Mouse (Mus musculus) lung, embryonic 16.5 days (tissue): ENCODE measurements around the gene Krt4. TPM values are rescaled to one million over a fixed set of nuclear protein-coding genes. Genes with fewer than 3 reads are reported as not detected.

Source experiments
- microRNA-seq: library from miRNA; unstranded; fragments of <30 nt; microRNA quantifications from one replicate; pipeline ENCODE4, GENCODE M21; 2016
- polyA plus RNA-seq: library from polyadenylated mRNA; unstranded; fragments of >200 nt; fragmentation: Nextera tagmentation; extraction: Ambion mirVana; gene quantifications from 2 replicates; pipeline ENCODE4 v1.2.1, GENCODE M21; 2015

Krt4 gene
- polyA plus RNA-seq, 1 experiment from 2014 or later: 14.2 TPM

Small RNA genes lying within 50 kb of the gene (microRNA-seq; reads per million reads assigned to microRNA genes)
- gene Gm44356: not detected

Other genes starting within 250 kb of the Krt4 start
- not detected in 2 replicates for gene Krt6b, start 244.4 kb downstream of the Krt4 start, polyA plus RNA-seq
- gene Krt6a, start 230.4 kb downstream of the Krt4 start, polyA plus RNA-seq: 0.67 and 1.3 TPM in 2 replicates
- 4.4 and 9.4 TPM in 2 replicates for gene Krt5, start 211.8 kb downstream of the Krt4 start, polyA plus RNA-seq
- gene Krt71, start 181.6 kb downstream of the Krt4 start, polyA plus RNA-seq: not detected in 2 replicates
- gene Krt72, start 138.3 kb downstream of the Krt4 start, polyA plus RNA-seq: not detected in 2 replicates
- gene Krt73, start 122.4 kb downstream of the Krt4 start, polyA plus RNA-seq: not detected in 2 replicates
- gene Krt2, start 106.6 kb downstream of the Krt4 start, polyA plus RNA-seq: not detected in 2 replicates
- gene Krt1, start 73.9 kb downstream of the Krt4 start, polyA plus RNA-seq: 0.29 and 4.4 TPM in 2 replicates
- gene Krt77, start 55.0 kb downstream of the Krt4 start, polyA plus RNA-seq: 1.0 TPM in 1 of 2 replicates, not detected in the other
- not detected in 2 replicates for gene Krt76, start 31.8 kb downstream of the Krt4 start, polyA plus RNA-seq
- 0.80 and 1.2 TPM in 2 replicates for gene Krt79, start 15.6 kb upstream of the Krt4 start, polyA plus RNA-seq
- 0.10 and 0.21 TPM in 2 replicates for gene Krt78, start 29.6 kb upstream of the Krt4 start, polyA plus RNA-seq
- 402 and 445 TPM in 2 replicates for gene Krt8, start 79.7 kb upstream of the Krt4 start, polyA plus RNA-seq
- 263 and 293 TPM in 2 replicates for gene Krt18, start 103.4 kb upstream of the Krt4 start, polyA plus RNA-seq
- gene Eif4b, start 149.0 kb upstream of the Krt4 start, polyA plus RNA-seq: 122 and 123 TPM in 2 replicates
- gene Tns2, start 175.7 kb upstream of the Krt4 start, polyA plus RNA-seq: 68.5 and 72.8 TPM in 2 replicates
- gene Spryd3, start 211.5 kb upstream of the Krt4 start, polyA plus RNA-seq: 21.2 and 22.7 TPM in 2 replicates
- 25.8 and 34.5 TPM in 2 replicates for gene Igfbp6, start 219.6 kb upstream of the Krt4 start, polyA plus RNA-seq
- 0.30 and 0.50 TPM in 2 replicates for gene Soat2, start 225.8 kb upstream of the Krt4 start, polyA plus RNA-seq